Mouse (Mus musculus) forebrain, embryonic 14.5 days (tissue): ENCODE results near the gene Lrp1. TPM values are rescaled to one million over a fixed set of nuclear protein-coding genes. Genes with fewer than 3 reads are reported as not detected.
A peak's percentile ranks its signal among the peaks of the same experiment; 100 is the strongest.

Source experiments
- ATAC-seq: fragments of 200-750 bp; cut with Nextera tagmentation; 2 replicates; pipeline ENCODE4 v1.8.0; 2017; ENCODE audit warnings: mild to moderate bottlenecking, moderate library complexity
- DNase-seq: peaks from one replicate; pipeline ENCODE4 v3.0.0-alpha.2; 2015; ENCODE audit warnings: low spot score
- H3K27ac ChIP-seq: fragments of 300-500 bp; sonication (generic); 2 replicates; pipeline ENCODE4 v1.5.1; 2014; ENCODE audit warnings: low read depth, mild to moderate bottlenecking, control low read depth, low read length, moderate library complexity
- H3K27me3 ChIP-seq: fragments of 300-500 bp; sonication (generic); replicated peaks from 2 replicates; pipeline ENCODE4 v1.6.1; 2014; ENCODE audit warnings: low read length, control low read depth, mixed read lengths; ENCODE audit not compliant: control insufficient read depth, insufficient read depth
- H3K36me3 ChIP-seq: fragments of 300-500 bp; sonication (generic); 2 replicates; pipeline ENCODE4 v1.6.1; 2014; ENCODE audit warnings: low read length, control low read depth; ENCODE audit not compliant: control insufficient read depth, insufficient read depth
- H3K4me1 ChIP-seq: fragments of 300-500 bp; sonication (generic); 2 replicates; pipeline ENCODE4 v1.6.1; 2014; ENCODE audit warnings: antibody characterized with exemption, low read length, control low read depth; ENCODE audit not compliant: control insufficient read depth, insufficient read depth
- H3K4me2 ChIP-seq: fragments of 300-500 bp; sonication (generic); 2 replicates; pipeline ENCODE4 v1.6.1; 2014; ENCODE audit warnings: mild to moderate bottlenecking, control low read depth, low read length
- H3K4me3 ChIP-seq: fragments of 300-500 bp; sonication (generic); 2 replicates; pipeline ENCODE4 v1.5.1; 2014; ENCODE audit warnings: low read depth, low read length, control low read depth
- H3K9ac ChIP-seq: fragments of 300-500 bp; sonication (generic); 2 replicates; pipeline ENCODE4 v1.6.1; 2014; ENCODE audit warnings: mild to moderate bottlenecking, low read length, control low read depth, moderate library complexity
- H3K9me3 ChIP-seq: fragments of 300-500 bp; sonication (generic); replicated peaks from 2 replicates; pipeline ENCODE4 v1.6.1; 2016; ENCODE audit warnings: low read length, control low read depth, mixed read lengths; ENCODE audit not compliant: control insufficient read depth
- WGBS: fragments of 180-500 bp; shearing (Covaris S2); extraction: QIAGEN DNeasy Blood & Tissue Kit; methylation state at CpG from one replicate; pipeline ENCODE4 v1.1.7; 2014; 5-methylcytosine and 5-hydroxymethylcytosine counted together
- polyA plus RNA-seq: library from polyadenylated mRNA; unstranded; fragments of >200 nt; fragmentation: Nextera tagmentation; extraction: Ambion mirVana; gene quantifications from 2 replicates; pipeline ENCODE4 v1.2.1, GENCODE M21; 2014

Lrp1 gene
- polyA plus RNA-seq, 1 experiment from 2014 or later: 60.2 TPM

DNA sequence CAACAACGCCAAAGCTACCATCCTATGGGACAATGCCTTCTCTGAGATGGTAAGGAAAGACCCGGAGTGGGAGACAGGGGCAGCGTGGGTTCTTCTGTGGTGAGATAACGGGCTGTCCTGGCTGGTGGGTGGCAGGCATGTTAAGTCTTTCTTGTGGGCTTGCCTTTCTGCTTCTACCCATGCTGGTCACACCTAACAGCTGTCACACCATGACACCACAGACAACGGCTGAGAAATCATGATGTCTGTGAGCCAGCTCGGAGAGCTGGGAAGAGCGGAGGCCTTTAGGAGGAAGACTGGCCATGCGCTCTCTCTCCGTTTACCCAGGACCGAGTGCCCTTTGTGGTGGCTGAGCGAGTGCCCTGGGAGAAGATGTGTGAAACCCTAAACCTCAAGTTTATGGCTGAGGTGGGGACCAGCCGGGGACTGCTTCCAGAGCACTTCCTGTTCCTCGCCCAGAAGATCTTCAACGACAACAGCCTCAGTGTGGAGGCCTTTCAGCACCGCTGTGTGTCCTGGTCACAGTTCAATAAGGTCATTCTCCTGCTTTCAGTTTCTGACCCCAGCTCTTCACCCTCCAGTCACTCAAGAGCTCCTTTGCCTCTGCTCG, 34.1 kb upstream of the Lrp1 start:
- Histone ChIP-seq H3K4me1 (no peaks in the 10 kb centered on the region), H3K9ac (no peak overlapping the region), H3K4me2 (no peak overlapping the region), H3K9me3 (no peaks in the 10 kb centered on the region), H3K36me3 (no peaks in the 10 kb centered on the region), H3K27ac (no peak overlapping the region), H3K27me3 (no peaks in the 10 kb centered on the region), H3K4me3 (no peak overlapping the region)
- DNase-seq (no peak), ATAC-seq (no peak)
- 90% methylated on average over 16 of the region's 16 CpGs for WGBS

DNA sequence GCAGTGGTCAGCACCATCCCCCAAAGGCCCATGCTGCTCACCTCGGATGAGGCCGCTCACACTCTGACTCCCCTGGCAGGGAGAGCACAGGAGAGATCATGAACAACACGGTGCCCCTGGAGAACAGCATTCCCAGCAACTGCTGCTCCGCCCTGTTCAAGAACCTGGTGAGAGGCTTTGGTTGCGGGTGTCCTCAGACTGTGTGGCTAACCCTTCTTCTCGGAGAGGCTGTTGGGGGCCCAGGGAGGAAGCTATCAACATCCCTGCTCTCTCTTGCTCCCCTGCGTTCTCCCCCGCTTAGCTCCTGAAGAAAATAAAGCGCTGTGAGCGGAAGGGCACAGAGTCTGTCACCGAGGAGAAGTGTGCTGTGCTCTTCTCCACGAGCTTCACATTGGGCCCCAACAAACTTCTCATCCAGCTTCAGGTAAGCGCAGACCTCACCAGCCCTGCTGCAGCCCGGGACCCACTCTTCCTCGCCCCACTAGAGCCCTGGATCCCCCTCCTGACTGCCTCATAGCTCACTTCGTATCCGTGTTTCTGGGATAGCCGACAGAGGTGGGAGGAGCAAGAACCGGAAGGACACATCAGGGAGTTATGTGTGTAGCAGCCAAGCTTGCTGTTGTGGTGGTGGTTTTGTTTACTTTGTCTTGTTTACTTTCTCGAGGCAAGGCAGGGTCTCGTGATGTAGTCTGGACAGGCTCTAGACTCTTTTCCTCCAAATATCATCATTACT, 32.1 kb upstream of the Lrp1 start:
- H3K4me2 ChIP-seq: no peak overlapping the region; the same call in 1 of the 2 replicates
- H3K27ac ChIP-seq: no peak overlapping the region
- no peaks in the 10 kb centered on the region for H3K9me3 ChIP-seq
- WGBS: 58% methylated on average over 21 of the region's 21 CpGs
- ATAC-seq (no peak), DNase-seq (no peak)
- H3K36me3 ChIP-seq: no peaks in the 10 kb centered on the region
- H3K9ac ChIP-seq: no peak overlapping the region
- H3K27me3 ChIP-seq: no peaks in the 10 kb centered on the region
- H3K4me1 ChIP-seq: no peaks in the 10 kb centered on the region
- H3K4me3 ChIP-seq: no peak overlapping the region

DNA sequence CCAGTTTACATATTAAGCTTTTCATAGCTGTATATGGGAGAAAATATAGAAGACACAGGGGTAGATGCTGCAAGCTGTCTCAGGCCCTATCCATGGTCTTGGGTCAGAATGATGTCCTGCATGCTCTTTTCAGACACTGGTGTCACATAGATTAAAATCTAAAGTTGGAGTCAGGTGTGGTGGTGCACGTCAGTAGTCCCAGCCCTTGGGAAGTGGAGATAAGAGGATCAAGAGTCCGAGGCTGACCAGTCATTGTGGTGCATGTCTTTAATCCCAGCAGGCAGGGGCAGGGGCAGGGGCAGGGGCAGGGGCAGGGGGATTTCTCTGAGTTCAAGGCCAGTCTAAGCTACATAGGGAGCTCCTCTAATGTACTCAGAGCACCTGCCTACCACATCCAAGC, 24.8 kb upstream of the Lrp1 start:
- Histone ChIP-seq H3K27me3 (peaks cover 20% of the 10 kb centered on the region), H3K9me3 (no peaks in the 10 kb centered on the region), H3K9ac (no peak overlapping the region), H3K4me1 (0 out of 2 replicates have a peak, but pooled peaks cover 8% of the 10 kb centered on the region), H3K27ac (no peak overlapping the region), H3K4me2 (no peak overlapping the region), H3K4me3 (no peak overlapping the region), H3K36me3 (no peaks in the 10 kb centered on the region)
- 37% methylated on average over 2 of the region's 2 CpGs for WGBS
- DNase-seq (no peak), ATAC-seq (no peak)

DNA sequence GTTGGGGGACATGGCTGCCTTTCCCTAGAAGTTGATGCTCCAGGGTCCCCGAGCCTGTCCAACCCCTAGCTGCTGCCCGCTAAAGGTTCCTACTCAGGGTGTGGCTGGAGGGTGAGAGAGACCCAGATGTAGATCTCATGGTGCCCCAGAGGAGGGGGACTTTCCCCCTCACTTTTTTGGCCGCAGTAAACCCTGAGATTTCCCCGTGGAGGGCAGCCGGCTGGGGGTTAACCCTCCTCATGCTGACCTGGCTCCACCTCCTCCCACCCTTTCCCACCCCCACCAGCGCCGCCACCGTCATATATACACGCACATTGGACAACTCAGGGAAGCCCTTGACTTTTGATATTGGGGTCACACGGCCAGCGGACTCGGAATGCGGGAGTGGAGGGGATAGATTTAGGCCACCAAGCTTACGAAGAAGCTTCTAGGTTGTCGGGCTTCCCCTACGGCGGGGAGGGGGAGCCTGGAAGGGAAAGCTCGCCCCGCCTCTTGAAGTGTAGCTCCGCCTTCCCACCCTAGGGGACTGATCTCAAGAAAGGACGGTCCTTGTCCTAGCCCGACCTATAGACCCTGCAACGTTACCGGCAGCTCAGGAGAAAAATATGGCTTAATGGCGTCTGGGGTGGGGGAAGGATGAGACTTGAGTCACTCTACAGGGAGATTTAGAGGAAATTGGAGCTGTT, 22.7 kb upstream of the Lrp1 start:
- DNase-seq (peak; percentile 46), ATAC-seq (peak; percentile 45; the same call in 1 of the 2 replicates)
- no peaks in the 10 kb centered on the region for H3K36me3 ChIP-seq
- WGBS: 4% methylated on average over 25 of the region's 25 CpGs
- peaks cover 23% of the 10 kb centered on the region for H3K27me3 ChIP-seq
- 0 out of 2 replicates have a peak, but pooled peaks cover 8% of the 10 kb centered on the region for H3K4me1 ChIP-seq
- H3K9ac ChIP-seq: no peak overlapping the region
- no peaks in the 10 kb centered on the region for H3K9me3 ChIP-seq
- H3K27ac ChIP-seq: no peak overlapping the region
- H3K4me2 ChIP-seq: peak overlapping the region; percentile 42
- peak overlapping the region; percentile 26 for H3K4me3 ChIP-seq

DNA sequence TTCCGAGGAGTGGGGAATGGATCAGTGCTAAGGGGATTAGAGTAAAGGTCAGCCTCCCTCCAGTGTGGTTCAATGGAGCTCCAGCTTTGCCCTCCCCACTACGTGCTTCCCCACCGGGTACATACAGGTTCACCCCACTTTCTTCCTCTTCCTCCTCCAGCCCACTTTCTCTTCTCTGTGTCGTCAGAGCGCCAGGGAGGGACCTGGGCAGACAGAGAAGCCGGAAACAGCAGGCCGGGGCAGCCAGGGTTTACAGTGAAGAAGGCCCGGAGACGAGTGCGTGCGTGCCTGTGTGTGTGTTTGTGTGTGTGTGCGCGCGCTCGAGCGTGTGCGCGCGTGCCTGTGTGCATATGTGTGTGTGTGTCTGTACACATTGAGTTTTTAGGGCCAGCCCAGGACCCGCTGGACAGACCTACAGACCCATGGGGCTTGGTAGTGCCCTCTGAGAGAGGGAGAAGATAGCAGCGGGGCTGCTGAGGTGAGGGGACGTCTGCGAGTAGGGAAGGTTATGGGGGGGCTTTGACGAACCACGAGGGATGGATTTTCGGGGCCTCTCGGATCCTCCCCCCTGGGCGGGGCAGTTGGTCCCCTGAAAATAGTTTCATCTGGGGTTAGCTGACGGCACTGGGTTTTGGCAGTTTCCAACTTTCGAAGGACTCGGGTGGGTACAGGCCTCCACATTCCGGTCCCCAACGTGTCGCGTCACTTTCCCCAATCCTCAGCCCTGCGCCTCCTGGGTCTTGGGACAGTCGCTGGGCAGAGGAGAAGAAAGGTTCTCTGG, 22.0 kb upstream of the Lrp1 start, which contains the start of gene Stat6:
Stat6 (plus strand) TSS at position 215 of the 781 bp plus-strand sequence.
- DNase-seq (peak; percentile 37), ATAC-seq (peak; percentile 37; the same call in 1 of the 2 replicates)
- H3K9ac ChIP-seq: peak within 1 kb of the TSS; percentile 35; the same call in 1 of the 2 replicates
- H3K4me2 ChIP-seq: peak within 1 kb of the TSS; percentile 42
- no peaks in the 10 kb centered on the region for H3K36me3 ChIP-seq
- H3K27ac ChIP-seq: no peak within 1 kb of the TSS; the same call in 1 of the 2 replicates
- H3K4me1 ChIP-seq: 0 out of 2 replicates have a peak, but pooled peaks cover 8% of the 10 kb centered on the region
- H3K4me3 ChIP-seq: peak within 1 kb of the TSS; percentile 26
- peaks cover 23% of the 10 kb centered on the region for H3K27me3 ChIP-seq
- 8% methylated on average over 37 of the region's 37 CpGs for WGBS
- no peaks in the 10 kb centered on the region for H3K9me3 ChIP-seq

DNA sequence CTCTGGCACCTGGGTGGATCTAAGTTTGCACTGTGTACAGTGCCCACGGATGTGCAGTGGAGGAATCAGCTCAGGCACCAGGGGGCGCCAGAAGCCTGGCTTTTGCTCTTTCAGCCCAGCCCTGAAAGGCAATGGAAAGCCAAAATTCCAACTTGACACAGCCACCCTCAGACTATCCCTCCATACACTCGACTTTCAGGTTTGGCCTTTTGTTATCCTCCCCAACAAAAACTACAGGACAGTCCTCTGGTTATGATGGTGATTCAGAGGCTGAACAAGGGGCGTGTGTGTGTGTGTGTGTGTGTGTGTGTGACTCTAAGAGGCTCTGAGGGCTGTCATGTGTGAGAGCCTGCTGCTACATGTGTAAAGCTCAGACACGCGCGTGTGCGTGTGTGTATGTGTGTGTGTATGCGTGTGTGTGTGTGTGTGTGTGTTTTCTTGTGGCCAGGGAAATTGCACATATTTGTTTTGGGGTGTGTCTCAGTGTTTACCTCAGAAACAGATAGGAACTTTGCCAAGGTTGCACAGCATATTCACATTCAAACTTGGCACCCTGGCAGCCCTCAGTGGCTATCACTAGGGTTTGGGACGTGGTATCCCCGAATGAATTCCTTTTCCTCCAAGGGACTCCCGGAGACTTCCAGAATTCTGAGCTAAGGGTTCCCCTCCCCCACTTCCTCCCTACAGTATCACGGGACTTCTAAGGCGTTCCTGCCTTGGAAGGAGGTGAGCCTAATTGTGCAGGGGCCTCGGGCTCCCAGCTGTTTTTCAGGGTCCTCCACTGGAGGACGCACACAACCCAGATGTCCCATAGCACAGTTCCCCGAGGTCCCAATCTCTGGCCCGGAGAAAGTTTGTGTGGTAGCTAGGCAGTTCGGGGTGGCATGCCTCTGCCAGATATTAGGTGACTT, 21.2 kb upstream of the Lrp1 start:
- Histone ChIP-seq H3K4me1 (0 out of 2 replicates have a peak, but pooled peaks cover 8% of the 10 kb centered on the region), H3K9ac (peak overlapping the region; percentile 35; the same call in 1 of the 2 replicates), H3K4me2 (peak overlapping the region; percentile 42), H3K4me3 (peak overlapping the region; percentile 26; the same call in 1 of the 2 replicates), H3K27me3 (peaks cover 23% of the 10 kb centered on the region), H3K27ac (no peak overlapping the region), H3K9me3 (no peaks in the 10 kb centered on the region), H3K36me3 (no peaks in the 10 kb centered on the region)
- ATAC-seq: peak; percentile 84
- peak; percentile 85 for DNase-seq
- WGBS: 8% methylated on average over 19 of the region's 19 CpGs

DNA sequence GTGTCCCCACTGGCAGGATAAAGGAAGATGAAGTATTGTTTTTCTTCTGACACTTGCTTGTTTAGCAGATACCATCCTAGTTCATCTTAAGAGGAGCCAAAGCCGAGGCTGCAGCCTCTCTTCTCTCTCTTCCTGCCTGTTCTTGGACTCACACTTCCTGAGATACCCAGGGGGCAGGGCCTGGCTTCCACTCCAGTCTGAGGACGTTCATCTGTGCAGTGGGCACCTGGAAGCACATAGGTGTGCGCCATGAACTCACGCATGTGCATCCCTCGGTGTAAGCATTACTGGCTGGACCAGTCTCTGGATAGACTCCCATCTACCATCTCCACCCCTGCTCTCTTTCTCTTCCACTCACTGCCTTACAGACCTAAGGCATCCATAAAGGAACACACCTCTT, 19.5 kb upstream of the Lrp1 start:
- 75% methylated on average over 5 of the region's 5 CpGs for WGBS
- ATAC-seq (no peak), DNase-seq (no peak)
- no peak overlapping the region for H3K9ac ChIP-seq
- H3K36me3 ChIP-seq: no peaks in the 10 kb centered on the region
- no peak overlapping the region for H3K27ac ChIP-seq
- no peak overlapping the region for H3K4me3 ChIP-seq
- no peak overlapping the region for H3K4me2 ChIP-seq
- H3K9me3 ChIP-seq: no peaks in the 10 kb centered on the region
- 0 out of 2 replicates have a peak, but pooled peaks cover 8% of the 10 kb centered on the region for H3K4me1 ChIP-seq
- peaks cover 23% of the 10 kb centered on the region for H3K27me3 ChIP-seq
